Mouse (Mus musculus): Measurements from ENCODE around the gene Serpina6.

Gene Serpina6

DNA sequence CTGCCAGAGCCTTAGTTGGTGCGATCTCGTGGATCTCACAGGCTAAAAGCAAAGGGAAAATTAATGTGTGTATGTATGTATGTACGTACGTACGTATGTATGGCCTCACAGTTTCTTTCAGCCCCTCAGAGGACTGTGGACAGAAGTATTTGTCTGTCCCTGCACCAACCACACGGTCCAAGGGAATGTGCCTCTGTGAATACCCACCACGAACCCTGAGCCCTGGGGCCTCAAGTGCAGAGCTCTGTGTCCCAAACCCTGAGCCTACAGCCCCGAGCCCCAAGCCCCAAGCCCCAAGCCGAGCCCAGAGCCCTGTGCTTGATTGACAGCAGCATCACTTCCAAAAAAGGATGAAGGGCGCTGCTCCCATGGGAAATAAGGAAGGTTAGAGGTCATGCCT, 979 bp upstream of the Serpina6 start:
- DNase-seq (ENCODE audit: low read depth in 2 of 2, low spot score in 2 of 2) = no peak

DNA sequence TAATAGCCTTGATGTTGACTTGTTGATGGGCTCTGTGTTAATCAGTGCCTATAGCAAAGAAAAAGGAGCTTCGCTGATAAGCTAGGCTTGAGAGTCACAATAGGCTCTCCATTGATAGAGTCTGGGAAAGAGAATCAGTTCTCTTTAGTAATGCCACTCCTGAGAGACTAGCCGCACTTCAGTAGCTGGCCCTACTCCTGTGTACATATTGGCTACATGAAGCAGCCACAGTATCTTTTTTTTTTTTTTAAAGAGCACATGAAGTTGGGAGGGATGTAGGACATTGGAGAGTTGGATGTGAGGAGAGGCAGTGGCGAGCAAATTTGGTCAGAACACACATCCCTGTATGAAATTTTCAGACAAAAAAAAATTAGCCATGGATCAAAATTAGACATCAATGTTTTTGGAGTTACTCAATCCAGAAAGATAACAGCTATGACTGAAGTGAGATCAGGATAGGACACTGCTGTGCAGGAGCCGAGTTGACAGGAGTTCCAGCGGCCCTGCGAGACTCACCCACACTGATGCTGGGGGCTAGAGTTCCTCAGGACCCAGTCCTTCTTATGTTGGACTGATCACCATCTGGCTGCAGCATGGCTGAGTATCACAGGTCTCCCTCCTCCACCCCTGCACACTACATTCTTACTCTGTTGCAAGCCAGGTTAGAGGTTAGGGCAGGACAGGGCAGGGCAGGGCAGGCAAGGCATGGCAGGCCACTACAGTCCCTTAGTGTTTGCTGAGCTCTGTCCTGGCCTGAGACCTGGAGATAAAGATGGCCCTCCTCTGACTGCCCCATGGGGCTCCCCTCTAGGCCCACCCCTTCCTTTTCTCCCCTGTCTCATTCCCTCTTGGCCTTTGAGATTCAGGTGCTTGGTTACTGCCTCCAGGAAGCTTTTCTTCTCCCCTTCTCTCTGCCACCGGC, 1.6 kb downstream of the Serpina6 start:
- no peak for DNase-seq (ENCODE audit: low read depth in 2 of 2, low spot score in 2 of 2)

DNA sequence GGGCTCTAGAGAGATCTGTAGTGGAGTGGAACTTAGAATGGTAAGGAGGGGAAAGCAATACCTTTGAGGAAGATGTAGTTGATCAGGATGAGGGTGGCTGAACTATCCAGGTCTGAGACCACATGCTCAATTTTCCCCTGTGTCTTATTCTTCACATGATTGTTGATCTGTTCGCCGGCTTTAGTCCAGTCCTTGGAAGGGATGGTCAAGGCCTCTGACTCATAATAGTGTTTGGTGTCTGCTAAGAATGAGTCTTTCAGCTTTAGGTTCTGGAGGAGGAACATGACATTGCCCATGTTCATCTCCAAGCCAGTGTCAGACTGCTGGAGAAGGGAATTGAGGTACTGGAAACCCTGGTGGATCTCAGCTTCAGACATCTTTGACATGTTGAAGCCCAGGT, 3.2 kb downstream of the Serpina6 start:
- DNase-seq (ENCODE audit: low read depth in 2 of 2, low spot score in 2 of 2) = no peak

DNA sequence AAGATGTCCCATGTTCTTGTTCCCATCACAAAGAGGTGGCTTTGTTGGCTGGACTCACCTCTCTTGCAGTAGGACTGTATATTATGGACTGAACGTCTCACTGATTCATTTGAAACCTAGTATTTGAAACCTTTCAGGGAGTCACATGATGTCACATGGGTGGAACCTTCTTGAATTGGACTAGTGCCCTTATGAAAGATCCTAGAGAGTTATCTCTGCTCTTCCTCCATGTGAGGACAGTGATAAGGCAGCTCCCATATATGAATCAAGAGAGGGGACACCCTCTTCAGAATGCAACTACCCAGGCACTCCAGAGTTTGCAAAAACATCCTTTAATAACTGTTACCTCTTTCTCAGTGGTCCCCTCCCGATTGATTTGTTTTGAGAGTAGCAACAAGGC, 10.7 kb downstream of the Serpina6 start:
- DNase-seq (ENCODE audit: low read depth in 2 of 2, low spot score in 2 of 2) = no peak

DNA sequence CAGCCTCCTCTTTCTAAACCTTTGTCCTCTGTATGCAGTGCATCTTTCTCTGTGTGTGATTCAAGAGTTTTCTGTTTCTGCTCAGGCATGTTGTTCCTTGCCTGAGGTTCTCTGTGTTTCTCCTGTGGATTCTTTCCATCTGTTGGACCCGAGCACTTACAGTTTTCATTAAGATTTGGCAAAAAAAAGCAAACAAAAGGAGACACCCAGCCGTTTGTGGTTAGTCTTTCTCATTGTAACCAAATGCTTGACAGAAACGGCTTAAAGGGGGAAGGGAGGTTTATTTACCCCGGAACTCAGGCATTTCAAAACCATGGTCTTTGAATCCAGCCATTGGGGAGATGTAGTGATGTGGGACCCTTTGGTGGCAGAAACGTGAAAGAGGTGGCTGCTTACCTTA, 12.4 kb downstream of the Serpina6 start:
- DNase-seq (ENCODE audit: low read depth in 2 of 2, low spot score in 2 of 2) = no peak

DNA sequence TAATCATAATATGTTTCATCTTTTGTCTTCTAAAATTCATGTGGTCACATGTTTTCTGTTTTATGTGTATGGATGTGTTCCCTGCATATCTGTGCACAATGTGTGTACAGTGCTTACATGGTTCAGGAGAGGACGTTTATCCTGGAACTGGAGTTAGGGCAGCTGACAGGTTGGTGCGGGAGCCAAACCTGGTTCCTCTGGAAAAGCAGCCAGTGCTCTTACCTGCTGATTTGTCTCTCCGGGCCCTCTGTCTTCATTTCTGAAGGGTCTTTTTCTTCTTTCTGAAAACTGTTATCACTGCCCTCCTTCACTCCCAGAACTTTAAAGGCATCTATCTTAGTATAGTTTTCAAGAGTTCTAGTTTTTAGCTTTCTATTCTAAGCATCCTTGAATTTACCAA, 13.2 kb downstream of the Serpina6 start:
- DNase-seq (ENCODE audit: low read depth in 2 of 2, low spot score in 2 of 2) = no peak

DNA sequence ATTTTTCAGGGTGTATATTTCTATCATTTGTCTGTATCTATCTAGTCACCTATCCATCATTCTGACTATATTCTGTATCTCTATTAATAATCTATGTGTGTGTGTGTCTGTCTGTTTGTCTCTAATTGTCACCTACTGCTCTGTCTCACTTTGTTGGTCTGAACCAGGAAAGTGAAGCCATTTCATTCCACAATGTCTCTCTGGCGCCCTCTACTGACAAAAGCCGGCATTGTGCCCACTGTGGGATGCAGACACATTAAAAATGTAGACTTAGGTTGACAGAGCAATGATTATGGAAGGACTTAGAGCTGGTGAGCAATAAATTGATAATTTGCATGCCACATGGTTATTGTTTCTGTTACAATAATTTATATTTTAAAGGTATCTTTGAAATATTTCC, 13.7 kb downstream of the Serpina6 start:
- DNase-seq (ENCODE audit: low read depth in 2 of 2, low spot score in 2 of 2) = peak in 1 of 2 experiments; percentile 4

DNA sequence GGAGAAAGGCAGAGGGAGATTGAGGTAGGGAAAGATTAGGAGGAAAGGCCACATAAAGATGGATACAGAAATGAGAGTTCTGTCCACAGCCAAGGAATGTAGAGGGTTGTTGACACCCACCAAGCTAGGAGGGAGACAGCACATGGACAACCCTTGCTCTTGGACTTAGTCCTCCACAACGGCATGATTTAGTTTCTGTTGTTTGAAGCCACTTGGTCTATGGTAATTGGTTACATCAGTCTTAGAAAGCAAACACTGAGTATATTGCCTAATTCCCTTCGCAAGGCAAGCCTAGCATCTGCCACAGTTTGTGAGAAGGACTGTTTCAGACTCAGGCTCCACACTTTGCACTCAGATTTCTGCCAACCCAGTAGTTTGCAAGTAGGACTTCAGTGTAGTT, 21.2 kb downstream of the Serpina6 start:
- DNase-seq (ENCODE audit: low read depth in 2 of 2, low spot score in 2 of 2) = no peak

DNA sequence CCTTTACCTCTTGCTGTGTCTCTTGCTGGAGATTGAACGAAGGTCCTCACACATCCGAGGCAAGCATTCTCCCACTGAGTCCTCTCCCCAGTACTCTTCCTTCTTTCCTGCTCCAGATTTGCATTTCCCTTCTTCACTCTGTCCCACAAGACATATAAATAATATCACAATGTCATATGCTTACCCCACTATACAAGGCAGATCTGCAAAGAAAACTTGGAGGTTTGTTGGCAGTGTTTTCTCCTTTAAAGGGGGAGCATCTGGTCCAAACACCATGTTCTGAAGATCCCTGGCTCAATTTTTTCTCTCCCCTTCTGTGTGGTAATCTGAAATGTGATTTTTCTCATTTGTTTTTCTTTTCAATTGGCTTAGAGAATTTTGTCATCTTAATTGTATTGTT, 22.6 kb downstream of the Serpina6 start:
- DNase-seq (ENCODE audit: low read depth in 2 of 2, low spot score in 2 of 2) = no peak

DNA sequence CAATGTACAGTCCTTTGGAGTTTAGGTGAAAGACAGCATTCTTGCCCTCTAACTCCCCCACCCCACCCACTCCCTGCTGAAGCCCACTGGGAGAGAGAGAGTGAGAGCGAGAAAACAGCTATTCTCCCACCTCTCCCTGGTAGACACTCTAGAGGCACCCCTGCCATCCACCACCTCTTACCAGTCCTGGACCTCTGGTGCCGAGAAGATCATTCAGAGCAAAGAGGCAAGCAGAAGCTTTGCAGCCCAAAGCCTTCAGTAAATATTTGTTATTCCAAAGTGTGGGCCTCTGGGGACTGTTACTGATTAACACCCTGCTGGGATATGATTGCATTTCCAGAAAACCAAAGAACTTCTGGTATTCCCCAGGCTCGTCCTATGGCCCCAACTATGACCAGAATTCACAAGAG, 25.8 kb downstream of the Serpina6 start, which contains the start of gene Serpina10:
Gene Serpina10 (minus strand): TSS at position 242 of the 410 bp plus-strand sequence.
- no peak for DNase-seq (ENCODE audit: low read depth in 2 of 2, low spot score in 2 of 2)

DNA sequence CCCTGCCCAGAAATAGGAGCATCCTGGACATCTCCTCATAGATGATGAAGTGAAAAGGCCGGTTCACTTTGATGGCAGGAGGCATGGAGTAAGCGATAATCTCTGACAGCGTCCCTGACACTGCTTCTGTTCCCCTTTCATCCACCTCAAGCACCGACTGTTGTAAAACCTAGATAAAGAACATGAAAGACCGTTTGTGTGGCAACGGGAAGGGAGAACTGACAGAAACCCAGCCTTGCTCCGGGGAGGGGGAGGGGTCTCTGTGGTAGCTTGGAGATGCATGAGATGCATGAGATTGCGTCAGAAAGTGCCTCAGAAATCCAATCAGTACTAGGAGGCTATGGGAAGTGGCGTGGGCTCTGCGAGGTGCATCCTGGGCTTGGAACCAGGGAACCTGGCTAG, 40.2 kb downstream of the Serpina6 start:
- no peak for DNase-seq (ENCODE audit: low read depth in 2 of 2, low spot score in 2 of 2)

DNA sequence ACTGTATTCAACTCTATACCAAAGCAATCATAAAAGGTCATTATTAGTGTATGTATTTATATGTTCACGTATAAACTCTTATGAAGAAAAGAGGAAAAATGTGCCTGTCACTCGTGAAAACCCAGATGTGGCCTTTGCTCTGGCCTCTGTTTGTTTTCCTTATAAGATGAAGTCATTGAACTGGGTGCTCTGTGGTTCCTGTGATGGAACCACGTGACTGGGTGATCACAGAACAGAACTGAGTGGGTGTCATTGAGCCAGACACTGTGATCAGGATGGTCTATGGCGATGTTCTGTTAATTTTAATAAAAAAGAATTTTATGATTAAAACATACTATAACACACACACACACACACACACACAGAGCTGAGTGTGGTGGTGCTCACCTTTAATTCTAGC, 41.3 kb downstream of the Serpina6 start:
- no peak for DNase-seq (ENCODE audit: low read depth in 2 of 2, low spot score in 2 of 2)

DNA sequence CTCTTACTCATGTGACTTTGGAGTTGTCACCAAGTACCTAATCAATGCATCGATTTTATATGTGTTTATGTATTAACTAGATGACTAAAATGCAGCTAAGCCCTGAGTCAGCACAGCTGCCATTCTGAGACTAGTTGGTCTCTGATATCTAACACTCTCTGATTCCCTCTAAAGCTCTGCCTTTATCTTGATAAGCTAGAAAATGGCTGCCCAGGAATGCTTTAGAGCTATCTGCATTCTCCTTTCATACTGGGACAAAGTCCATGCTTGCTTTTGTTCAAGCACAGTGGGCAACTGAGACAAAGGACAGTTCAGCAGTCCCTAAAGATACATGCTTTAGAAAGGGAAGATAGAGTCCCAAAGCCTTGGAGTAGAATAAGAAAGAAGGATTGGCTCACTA, 41.9 kb downstream of the Serpina6 start:
- no peak for DNase-seq (ENCODE audit: low read depth in 2 of 2, low spot score in 2 of 2)

DNA sequence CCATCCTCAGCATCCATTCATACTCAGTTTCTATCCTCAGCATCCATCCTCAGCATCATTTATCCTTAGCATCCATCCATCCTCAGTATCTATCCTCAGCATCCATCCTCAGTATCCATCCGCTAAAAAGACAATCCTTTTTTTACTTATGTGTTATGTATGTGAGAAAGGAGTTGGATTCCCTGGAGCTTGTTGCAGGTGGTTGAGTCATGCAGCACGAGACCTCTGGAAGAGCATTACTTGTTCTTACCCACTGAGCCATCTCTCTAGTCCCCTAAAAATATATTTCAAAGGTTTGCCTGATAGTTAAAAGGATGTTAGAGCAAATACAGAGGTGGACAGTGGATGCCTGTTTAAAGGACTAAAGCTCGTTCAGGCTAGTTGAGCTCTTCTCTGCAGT, 55.2 kb downstream of the Serpina6 start:
- DNase-seq (ENCODE audit: low read depth in 2 of 2, low spot score in 2 of 2) = no peak

DNA sequence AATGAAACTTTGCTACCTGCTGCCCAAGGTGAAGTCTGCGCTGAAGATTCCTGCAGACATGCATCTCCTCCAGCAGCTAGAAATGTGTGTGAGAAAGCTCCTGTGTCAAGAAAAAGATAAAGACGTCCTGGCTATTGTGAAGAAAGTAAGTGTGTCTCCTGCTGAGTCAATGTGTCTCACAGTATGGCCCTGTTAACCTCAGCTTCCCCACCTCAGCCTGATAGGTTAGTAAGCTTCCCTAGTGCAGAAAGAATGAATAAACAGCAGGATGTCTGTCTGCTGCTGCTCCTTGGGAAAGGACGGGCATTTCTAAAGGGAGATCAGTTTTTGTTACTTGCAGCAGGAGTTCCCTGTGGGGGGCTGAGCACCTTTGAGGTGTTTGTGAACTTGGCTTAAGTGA, 56.6 kb downstream of the Serpina6 start:
- DNase-seq (ENCODE audit: low read depth in 2 of 2, low spot score in 2 of 2) = no peak

DNA sequence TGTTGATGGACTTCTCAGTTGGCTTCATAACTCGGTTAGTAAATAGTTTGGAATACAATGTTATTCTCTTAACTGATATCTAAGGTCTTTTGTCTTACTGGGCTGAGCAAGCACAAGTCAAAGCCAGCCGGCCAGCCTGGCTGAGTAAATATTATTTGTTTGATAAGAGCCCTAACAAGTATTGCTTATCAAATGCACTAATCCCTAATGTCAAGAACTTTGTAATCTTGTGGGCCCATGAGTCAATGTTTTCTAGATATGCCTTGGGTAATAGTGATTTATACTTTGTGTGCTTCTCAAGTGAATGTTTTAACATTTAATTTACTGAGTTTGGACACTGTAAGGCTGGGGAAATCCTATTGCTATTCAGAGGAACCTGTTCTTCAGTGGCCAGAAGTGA, 58.6 kb downstream of the Serpina6 start:
- DNase-seq (ENCODE audit: low read depth in 2 of 2, low spot score in 2 of 2) = no peak

Measured in CD8-positive naive resting alpha-beta T cell, adult 2 months (primary cell).